Mouse (Mus musculus) layer of hippocampus, postnatal 36 days (tissue): ENCODE measurements around the gene Mcm6. TPM values are rescaled to one million over a fixed set of nuclear protein-coding genes. Genes with fewer than 3 reads are reported as not detected.

Experiments
- DNase-seq, 2 experiments: peaks; one replicate each; pipeline ENCODE4 v3.0.0; 2022
- total RNA-seq, 2 experiments: library from RNA; stranded (reverse); gene quantifications; 2 replicates each; pipeline ENCODE4 v1.2.3; 2021

Gene Mcm6
- total RNA-seq, result 10 to 100 TPM; 15.5 to 16.4 TPM

DNA sequence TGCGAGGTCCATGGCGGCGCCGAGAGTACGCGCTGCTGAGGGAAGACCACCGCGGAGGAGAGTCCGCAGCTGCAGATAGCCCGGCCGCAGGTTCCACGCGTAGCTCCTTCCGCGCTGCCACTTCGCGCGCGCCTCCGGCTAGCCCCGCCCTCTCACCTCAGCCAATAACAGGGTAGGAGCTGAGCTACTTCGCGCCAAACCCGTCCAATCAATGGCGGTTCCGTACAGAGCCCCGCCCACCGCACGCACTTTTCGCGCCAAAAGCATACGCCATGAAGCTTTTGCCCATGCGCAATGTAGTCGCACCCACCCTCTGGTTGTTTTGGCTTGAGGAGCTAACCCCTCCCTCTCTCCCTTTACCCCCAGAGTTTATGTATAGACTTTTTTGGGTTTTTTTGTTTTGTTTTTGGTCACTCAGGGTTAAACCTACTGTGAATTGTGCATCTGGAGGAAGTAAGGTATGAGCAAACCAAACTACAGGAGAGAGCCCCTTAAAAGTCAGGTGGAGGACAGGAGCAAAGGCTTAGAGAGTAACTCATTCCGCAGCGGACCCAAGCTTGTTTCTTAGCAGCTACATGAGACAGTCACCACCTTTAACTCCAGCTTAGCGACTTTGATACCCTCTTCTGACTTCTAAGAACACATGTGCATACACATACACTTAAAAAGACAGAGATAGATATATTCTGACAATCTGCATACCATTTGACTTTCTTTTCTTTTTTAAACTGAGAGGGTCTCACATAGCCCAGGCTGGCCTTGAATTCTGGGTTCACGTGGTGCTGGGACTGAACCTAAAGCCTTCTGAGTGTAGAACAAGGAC, at the start of gene Mcm6:
Gene Mcm6, minus strand, starts transcription at position 111 of the 823 bp plus-strand sequence.
- DNase-seq, result peak; percentile 88 to 90

DNA sequence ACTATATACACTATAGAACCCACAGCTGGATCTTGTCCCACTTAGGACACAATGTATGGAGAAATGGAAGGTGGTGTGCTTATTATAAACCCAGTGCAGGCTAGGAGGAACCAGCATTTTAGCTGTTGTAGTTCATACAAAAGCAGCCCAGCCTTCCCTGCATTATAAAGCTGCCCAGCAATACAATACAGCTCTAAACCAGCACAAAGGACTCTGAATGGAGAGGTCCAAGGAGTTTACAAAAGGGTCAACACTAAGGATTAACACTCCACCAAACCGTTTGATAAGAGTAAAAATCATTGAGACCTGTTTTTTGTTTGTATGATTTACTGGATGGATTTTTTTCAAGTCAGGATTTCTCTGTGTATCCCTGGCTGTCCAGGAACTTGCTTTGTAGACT, 47.4 kb upstream of the Mcm6 start:
- no peak for DNase-seq

DNA sequence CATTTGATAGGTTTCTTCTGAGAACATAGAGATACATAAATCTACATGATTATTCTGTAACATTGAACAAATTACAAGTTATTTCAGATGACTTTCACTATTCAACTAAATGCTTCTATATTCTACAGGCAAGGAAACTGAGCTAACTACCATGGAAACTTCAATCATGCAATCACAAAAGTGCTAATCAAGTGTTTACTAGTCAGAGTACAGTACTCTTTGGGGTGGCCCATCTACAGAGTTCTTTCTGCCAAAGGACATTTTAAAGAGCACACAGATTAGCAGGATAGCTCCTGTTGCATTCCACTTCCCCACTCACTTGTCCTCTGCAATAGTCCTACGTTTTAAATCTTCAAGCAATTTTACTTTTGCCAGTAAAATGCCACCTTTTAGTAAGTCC, 46.2 kb upstream of the Mcm6 start:
- no peak for DNase-seq

DNA sequence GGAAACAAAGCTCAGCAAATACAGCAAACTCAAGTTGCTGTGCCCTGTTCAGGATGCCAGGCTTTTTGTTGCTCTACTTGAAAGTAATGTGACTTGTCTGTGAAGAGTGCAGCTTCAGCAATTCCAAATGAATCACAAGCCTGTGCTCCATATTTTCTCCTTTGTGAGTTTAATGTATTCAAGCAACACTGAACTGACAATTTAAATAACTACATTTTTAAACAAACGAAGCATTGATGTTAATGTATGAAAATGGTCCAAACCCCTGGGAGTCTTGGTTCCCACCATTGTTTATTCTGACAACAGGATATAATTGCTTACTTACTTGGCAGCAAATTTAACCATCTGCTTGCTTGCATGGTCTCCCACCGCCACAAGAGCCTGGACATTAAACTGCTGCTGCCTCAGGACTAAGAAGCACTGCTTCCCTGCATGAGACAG, 45.6 kb upstream of the Mcm6 start:
- no peak for DNase-seq

DNA sequence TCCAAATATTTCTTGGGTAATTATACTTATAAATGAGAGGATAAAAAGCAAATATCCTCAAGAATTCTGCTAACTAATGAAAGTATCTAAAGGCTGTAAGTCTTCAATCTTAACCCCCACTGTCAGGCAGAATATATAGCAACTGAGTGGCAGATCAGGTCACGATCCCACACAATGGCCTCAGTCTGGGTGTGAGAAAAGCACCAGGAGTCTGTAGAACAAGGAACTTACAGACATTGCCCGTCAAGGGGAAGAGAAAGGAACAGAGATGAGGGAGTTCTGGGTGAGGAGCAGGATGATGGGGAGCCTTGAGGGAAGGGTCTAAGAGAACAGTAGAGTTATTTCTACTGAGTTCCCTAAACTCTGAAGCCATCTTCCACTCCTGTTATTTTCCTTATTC, 41.5 kb upstream of the Mcm6 start:
- DNase-seq, result no peak

DNA sequence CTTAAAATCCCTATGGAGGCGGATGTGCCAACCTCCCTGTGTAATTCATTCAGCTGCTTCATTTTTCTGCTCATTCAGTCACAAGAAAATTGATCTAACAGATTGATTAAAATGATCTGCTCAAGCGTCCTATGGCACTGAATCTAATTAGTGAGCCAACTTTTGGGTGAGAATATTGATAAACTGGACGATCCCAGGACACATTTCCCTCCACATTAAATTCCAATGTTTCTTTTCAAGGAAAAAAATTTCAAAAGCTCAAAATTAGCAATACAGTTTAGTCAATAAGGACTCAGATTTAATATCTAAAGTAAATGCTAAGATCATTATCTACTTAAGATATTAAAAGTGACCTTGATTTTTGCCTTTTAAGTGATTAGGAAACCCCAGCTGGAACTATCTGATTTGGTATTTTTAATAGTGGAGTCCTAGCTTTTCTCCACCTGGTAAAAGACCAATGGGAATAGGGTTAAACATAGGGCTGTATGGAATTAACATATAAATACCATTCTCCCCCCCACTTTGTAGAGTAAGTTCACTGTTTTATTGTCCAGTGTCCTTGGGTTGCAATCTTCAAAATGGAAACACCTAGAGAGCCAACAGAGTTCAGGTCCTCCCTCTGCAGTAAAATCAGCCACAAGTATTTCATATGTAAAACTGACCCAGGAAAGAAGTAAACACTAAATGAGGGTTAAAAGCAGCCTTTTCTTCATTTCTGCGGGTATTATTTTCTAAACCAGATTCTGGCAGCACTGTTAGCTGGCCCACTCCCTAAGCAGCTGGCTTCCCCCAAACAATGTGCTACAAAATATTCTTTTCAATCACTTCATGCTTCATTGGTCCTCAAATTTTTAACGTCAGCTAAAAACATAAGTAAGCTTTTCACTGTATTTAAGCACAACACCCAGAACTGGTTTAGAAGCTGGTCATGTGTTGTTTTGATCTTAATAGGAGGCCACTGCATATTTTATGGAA, 40.8 kb upstream of the Mcm6 start:
- DNase-seq, result no peak

DNA sequence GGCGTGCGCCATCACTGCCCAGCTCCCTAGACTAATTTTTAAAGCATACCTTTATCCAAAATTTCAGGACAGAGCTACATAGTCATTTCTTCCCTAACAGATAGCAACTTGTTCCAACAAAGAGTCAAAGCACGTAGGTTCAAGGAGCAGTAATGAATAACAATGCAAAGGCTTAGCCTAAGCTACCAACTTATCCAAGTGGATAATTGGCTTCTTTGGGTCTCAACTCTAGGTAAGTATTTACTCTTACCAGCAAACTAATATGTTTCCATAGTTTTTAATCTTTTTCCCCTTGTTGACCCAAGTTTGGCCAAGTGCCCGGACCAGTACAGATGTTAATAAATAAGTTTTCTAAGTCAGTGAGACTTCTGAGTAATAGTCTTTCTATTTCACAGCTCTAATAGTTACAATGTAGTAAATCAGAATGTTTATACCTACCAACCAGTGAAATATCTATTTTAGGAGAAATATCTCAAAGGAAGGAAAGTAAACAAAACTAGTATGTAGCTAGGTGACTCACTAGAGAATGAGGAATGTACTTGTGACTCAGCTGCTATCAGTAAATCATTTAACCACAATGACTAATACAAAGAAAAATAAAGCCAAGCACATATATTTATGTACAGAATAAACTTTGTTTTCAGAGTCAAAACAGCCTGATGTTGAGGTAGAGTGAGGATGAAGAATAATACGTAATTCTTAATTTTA, 39.4 kb upstream of the Mcm6 start:
- DNase-seq, result no peak

DNA sequence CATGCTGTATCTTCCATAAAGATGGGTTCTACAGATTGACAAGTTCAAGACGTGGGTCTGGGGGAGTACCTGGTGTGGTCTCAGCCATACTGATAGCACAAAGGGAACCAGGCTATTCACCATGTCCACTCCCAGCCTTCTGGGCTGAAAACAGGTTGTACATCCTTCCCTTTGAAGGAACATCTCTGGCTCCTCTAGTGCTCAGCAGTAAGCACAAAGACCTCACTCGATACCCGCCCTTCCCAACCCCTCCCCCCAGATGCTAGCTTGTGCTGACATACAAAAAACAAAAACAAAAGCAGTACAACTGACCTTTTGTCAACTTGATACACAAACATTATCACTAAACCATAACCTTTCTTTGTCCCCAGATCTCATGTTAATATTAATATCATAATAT, 35.2 kb upstream of the Mcm6 start:
- no peak for DNase-seq

DNA sequence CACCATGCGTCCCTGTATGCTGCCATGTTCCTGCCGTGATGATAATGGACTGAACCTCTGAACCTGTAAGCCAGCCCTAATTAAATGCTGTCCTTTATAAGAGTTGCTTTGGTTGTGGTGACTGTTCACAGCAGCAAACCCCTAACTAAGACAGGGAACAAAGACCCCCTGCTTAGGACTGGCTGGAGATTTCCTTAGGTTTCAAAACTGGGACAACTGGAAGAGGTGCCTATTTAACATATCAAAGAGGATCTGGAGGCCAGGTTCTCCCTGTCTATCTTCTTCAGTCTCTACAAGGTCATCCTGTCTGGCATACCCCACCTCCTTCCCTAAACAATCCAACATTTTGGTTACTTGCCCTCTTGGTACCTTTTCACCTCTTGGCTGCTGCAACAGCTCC, 32.9 kb upstream of the Mcm6 start:
- no peak for DNase-seq

DNA sequence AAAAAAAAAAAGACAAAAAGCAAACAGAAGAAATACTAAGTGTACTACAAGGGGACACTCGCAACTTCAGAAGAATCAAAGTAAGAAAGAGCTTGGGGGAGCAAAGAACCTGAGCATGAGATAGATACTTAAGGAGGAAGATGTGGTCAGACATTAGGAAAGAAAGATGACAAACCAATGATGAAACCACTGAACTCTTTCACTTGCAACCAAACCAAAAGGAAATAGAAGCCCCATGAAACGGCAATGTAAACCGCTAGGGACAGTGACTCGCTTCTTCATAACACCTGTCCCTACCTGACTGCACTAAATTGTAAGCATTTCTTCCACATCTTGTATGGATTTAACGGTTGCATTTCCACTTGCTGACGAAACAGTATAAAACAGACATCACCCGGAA, 27.0 kb upstream of the Mcm6 start:
- DNase-seq, result no peak

DNA sequence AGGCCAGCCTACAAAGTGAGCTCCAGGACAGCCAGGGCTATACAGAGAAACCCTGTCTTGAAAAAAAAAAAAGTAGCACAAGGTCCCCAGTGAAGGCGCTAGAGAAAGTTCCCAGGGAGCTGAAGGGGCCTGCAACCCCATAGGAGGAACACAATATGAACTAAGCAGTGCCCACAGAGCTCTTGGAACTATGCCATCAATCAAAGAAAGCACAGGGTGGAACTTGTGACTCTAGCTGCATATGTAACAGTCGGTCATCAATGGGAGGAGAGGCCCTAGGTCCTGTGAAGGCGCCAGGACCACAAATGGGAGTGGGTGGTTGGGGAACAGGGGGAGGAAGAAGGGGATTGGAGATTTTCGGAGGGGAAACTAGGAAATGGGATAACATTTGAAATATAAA, 17.4 kb upstream of the Mcm6 start:
- DNase-seq, result no peak

DNA sequence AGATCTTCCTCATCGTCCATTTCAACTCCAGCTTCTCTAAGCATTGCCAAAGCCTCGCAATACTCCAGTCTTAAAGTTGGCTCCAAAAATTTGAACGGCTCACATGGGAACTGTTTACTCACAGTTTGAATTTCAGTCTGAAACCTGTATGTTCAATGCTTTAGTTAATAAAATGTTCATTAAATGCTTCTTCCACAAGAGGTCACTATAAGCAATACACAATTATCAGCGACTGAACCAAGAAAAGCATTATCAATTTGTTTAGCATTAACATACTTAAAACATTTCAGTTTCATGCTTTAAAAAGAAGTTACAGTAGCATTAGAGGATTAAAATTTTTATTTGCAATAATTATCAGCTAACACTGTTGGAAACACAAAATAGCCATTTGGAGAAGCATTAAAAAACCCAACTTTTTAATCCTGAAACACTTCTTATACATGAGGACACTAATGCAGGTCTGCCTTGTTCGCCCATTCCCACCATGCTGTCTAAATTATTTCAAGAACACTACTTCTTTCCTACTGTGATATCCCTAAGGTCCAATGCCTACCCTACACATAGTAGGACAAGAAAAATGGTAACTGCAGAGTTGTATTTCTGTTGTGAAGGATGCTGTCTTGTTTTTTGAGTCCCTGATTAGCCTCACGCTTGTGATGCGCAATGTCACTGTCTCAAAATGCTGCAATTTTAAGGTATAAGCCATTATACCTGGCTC, 12.8 kb upstream of the Mcm6 start:
- DNase-seq, result no peak

DNA sequence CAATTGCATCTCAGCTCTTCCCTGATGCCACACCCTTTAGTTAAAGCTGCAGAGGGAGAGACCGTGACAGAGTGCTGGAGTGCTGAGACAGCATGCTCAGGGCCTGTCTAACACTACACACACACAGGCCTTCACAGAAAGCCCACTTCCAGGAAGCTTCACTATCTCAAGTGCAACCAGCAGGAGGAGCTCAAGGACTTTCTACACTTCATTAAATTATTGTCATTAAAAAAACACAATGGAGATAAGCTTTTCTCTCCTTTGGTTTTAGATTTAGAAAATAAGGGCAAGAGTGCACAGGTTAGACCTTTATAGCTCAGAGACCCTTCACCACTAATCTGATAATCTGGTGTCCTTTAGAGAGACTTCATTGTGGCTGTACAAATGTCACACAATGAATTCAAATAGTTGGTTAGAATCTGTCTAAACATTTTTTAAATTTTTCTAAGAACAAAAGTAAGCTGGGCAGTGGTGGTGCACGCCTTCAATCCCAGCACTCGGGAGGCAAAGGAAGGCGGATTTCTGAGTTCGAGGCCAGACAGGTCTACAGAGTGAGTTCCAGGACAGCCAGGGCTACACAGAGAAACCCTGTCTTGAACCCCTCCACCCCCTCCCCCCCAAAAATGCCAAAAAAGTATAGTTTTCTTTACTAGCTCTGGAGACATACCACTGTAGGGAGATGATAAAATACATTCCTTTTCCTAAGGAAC, 9.4 kb upstream of the Mcm6 start:
- DNase-seq, result peak in 1 of 2 experiments; percentile 50

DNA sequence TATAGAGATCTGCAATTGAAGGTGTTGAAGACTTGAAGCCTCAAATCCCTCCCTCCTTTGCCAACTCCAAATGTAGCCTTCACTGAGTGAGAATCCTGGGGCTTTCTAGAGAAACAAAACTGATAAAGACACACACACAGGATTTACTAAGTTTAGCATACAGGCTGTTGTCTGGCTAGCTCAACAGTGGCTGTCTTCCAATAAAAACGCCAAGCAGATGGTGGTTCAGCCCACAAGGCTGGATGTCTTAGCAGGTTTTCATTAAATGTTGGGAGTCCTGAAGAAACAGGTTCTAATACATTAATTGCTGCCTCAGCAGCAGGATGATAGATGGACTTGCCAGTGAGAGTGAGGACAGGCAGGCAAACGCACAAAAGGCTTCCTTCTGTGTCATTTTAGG, 1.1 kb upstream of the Mcm6 start:
- peak; percentile 25 to 34 for DNase-seq

DNA sequence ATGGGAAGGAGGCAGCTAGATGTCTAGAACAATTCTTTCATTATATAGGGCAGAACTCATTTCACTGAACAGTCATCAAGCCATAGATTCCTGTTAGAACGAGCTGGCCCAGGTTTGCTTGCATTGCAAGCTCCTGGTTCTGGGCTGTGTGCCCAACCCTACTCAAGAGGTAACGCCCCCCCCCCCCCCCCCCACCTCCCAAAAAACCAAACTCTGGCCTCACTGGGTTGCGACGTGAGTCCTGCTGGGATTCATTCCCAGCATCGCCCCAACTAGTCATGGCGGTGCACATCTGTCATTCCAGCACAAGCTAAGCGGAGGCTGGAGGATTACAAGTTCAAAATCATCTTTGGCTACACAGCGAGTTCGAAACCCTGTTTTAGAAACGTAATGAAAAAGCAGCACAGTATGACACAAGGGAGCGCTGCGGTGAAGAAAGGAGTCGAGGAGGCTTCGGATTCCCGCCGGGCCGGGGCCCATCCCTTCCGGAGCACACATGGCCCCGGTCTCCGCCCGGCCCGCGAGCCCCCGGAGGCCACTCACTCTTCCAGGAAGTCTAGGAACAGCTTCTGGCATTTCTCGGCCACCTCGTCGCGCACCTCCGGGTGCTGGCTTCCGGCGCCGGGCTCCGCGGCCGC, 429 bp downstream of the Mcm6 start:
- no peak for DNase-seq

DNA sequence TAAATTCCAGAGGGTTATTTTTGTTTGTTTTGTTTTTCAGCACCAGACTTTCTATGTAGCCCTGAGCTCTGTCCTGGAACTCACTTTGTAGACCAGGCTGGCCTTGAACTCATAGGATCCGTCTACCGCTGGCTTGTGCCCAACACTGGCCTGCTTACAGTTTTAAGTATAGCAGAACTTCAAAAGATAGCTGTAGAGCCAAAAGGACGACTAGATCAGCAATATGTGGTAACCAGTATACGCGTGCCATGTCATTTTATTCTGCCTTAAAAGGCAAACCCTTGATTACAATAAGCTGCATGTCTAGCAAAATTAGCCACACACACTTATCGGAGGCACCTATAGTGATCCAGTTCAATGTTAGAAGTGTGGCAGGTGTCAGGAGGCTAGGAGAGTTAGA, 1.2 kb downstream of the Mcm6 start:
- DNase-seq, result no peak

DNA sequence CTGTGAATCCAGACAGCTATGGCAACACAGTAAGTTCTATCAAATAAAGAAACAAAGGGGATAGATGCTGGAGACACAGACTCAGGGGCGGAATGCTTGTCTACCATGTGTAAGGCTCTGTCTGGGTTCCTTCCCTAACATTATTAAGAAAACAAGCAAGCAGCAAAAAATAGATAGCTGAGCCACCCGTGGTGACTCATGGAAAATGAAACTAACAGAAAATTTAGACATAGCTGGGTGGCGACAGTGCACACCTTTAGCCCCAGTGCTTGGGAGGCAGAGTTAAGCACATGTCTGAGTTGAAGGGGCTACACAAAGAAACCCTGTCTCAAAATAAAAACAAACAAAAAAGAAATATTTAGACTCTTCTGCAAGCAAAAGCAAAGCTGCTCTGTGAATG, 2.0 kb downstream of the Mcm6 start:
- DNase-seq, result no peak

DNA sequence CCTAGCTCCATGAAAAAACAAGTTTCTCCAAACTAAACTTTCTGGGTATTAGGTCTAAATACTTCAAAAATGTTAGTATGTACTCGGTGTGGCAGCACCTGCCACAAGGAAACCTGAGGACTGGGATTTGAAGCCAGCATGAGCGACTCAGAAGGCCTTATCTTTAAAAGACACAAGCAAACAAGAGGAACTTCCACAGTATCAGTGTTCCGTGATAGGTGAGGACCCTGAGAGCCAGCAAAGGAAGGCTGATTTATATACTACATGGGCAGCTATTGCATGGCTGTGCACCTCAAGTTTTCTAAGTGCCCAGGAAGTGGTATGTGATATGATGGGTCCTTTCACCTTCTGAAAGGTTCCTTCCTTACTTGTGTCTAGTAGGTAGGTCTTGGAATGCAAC, 6.4 kb downstream of the Mcm6 start:
- no peak for DNase-seq

DNA sequence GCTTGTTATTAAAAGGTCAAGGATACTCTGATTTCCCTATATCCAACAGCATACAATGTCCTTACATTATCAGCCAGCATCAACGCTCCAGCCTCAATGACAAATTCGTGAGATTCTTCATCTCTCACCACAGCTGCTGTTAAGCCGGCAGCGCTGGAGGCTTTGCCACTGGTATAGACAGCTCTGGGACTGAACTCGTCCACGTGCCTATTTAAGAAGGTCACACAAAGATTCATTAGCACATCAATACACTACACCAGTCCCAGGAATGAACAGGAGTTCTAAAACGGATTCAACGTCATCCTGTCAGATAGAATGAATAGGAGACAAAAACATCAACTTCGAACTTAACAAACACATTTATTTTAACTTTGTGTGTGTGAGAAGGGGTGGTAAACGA, 15.2 kb downstream of the Mcm6 start:
- no peak for DNase-seq

DNA sequence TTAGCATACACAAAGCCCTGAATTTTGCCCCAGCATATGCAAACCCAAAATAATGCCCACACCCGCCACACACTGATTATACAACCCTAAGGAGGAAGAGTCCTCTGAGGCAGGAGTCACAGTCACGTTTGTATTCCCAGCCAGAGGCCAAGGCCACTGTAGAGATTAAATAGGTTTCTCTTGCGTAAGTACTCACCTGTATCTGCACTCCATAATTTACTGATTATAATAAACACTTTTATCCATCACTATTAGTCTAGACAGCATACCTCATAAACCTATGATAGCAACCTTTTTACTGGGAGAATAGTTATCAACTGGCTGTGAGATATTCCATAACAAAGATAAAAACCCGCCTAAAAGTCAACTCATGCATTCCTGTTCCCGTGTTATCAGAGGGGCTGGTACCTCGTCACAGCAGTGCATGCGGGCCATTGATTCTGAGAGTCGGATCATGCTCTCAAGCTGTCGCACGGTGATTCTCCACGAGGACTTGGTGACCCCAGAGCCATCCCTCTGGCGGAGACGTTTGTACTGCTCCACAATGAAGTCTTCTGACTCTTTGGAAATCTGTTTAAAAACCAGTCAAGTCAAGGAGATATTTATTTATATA, 21.6 kb downstream of the Mcm6 start:
- no peak for DNase-seq

DNA sequence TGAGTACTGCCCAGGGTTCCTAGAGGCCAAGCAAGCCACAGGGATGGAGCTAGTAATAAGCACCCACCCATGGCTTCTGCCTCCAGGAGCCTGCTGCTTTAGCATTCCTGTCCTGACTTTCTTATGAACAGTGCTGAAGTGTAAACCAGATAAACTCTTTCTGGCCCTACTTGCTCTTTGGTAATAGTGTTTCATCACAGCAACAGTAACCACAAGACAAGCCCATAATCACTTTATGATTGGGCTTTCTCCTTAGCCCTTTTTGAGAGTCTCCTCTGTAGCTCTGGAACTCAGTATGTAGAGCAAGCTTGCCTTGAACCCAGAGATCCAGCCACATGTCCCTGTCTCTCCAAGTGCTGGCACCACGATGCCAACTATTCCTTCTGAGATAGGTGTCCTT, 29.2 kb downstream of the Mcm6 start:
- DNase-seq, result no peak
